Mouse (Mus musculus) MEL (cell line): Measurements from ENCODE around the gene Kcnip1. TPM values are rescaled to one million over a fixed set of nuclear protein-coding genes. Genes with fewer than 3 reads are reported as not detected.

Experiments
- DNase-seq: peaks from one replicate; pipeline ENCODE4 v3.0.0; 2011; ENCODE audit warnings: low read depth, low spot score
- H3K27ac ChIP-seq: 2 replicates; pipeline ENCODE4 v1.5.1; 2012; ENCODE audit warnings: low read depth, mild to moderate bottlenecking, control low read depth, low read length, moderate library complexity; ENCODE audit not compliant: control insufficient read depth
- H3K27me3 ChIP-seq, 2 experiments: fragments of 150-350 bp in 1 of 2; sonication (generic) in 1 of 2; 2 replicates each; pipeline ENCODE4 v1.6.1; 2012; ENCODE audit warnings: low read length in 2 of 2, mild to moderate bottlenecking in 2 of 2, improper control_type of control experiment in 1 of 2, moderate library complexity in 1 of 2; ENCODE audit not compliant: insufficient read depth in 2 of 2, control insufficient read depth in 1 of 2
- H3K36me3 ChIP-seq, 2 experiments: 2 replicates each; pipeline ENCODE4 v1.6.1; 2012 to 2014; ENCODE audit warnings: low read length in 2 of 2, improper control_type of control experiment in 1 of 2, inconsistent platforms in 1 of 2, mild to moderate bottlenecking in 1 of 2; ENCODE audit not compliant: insufficient read depth in 2 of 2, control insufficient read depth in 1 of 2
- H3K4me1 ChIP-seq, 2 experiments: fragments of 150-350 bp in 1 of 2; sonication (generic) in 1 of 2; 2 replicates each; pipeline ENCODE4 v1.6.1; 2012; ENCODE audit warnings: low read length in 2 of 2, improper control_type of control experiment in 1 of 2, mild to moderate bottlenecking in 1 of 2; ENCODE audit not compliant: insufficient read depth in 2 of 2, control insufficient read depth in 1 of 2
- H3K4me3 ChIP-seq, 2 experiments: fragments of 150-350 bp in 1 of 2; sonication (generic) in 1 of 2; 2 replicates each; pipeline ENCODE4 v1.5.1; 2012; ENCODE audit warnings: low read depth in 2 of 2, low read length in 2 of 2, mild to moderate bottlenecking in 2 of 2, moderate library complexity in 2 of 2, control low read depth in 1 of 2, improper control_type of control experiment in 1 of 2; ENCODE audit not compliant: control insufficient read depth in 1 of 2, insufficient read depth in 1 of 2
- H3K79me2 ChIP-seq: 2 replicates; pipeline ENCODE4 v1.6.1; 2012; ENCODE audit warnings: mild to moderate bottlenecking, low read length, moderate library complexity; ENCODE audit not compliant: control insufficient read depth, poor library complexity, insufficient read depth
- H3K9ac ChIP-seq: 2 replicates; pipeline ENCODE4 v1.6.1; 2012; ENCODE audit warnings: low read depth, mild to moderate bottlenecking, control low read depth, low read length, moderate library complexity; ENCODE audit not compliant: control insufficient read depth, poor library complexity, severe bottlenecking
- H3K9me3 ChIP-seq: fragments of 150-350 bp; sonication (generic); replicated peaks from 2 replicates; pipeline ENCODE4 v1.6.1; 2012; ENCODE audit warnings: mild to moderate bottlenecking, low read length, improper control_type of control experiment, moderate library complexity; ENCODE audit not compliant: insufficient read depth
- BHLHE40 ChIP-seq: IDR thresholded peaks from 2 replicates; pipeline ENCODE4 v1.6.1; 2012; ENCODE audit warnings: low read depth, mild to moderate bottlenecking, inconsistent platforms, low read length, improper control_type of control experiment, borderline replicate concordance
- CHD1 ChIP-seq: IDR thresholded peaks from 2 replicates; pipeline ENCODE4 v1.6.1; 2012; ENCODE audit warnings: low read depth, mild to moderate bottlenecking, inconsistent platforms, low read length, improper control_type of control experiment
- CHD2 ChIP-seq: IDR thresholded peaks from 2 replicates; pipeline ENCODE4 v1.6.1; 2011; ENCODE audit warnings: low read length, improper control_type of control experiment
- CTCF ChIP-seq, 3 experiments: IDR thresholded peaks in 2 of 3; conservative IDR thresholded peaks in 1 of 3; 2 replicates each; pipeline ENCODE4 v1.5.1; 2011 to 2012; ENCODE audit warnings: low read length in 3 of 3, low read depth in 2 of 3, mild to moderate bottlenecking in 2 of 3, improper control_type of control experiment in 1 of 3, inconsistent platforms in 1 of 3, mixed read lengths in 1 of 3, moderate library complexity in 1 of 3; ENCODE audit not compliant: control insufficient read depth in 1 of 3, insufficient read depth in 1 of 3, poor library complexity in 1 of 3, severe bottlenecking in 1 of 3
- E2F4 ChIP-seq: IDR thresholded peaks from 2 replicates; pipeline ENCODE4 v1.6.1; 2011; ENCODE audit warnings: low read depth, low read length, improper control_type of control experiment, borderline replicate concordance
- ELF1 ChIP-seq: IDR thresholded peaks from 2 replicates; pipeline ENCODE4 v1.6.1; 2014; ENCODE audit warnings: low read depth, mild to moderate bottlenecking, inconsistent platforms, low read length, improper control_type of control experiment, moderate library complexity
- ETS1 ChIP-seq: IDR thresholded peaks from 2 replicates; pipeline ENCODE4 v1.6.1; 2012; ENCODE audit warnings: low read depth, mild to moderate bottlenecking, inconsistent platforms, low read length, improper control_type of control experiment, moderate library complexity
- GABPA ChIP-seq: IDR thresholded peaks from 2 replicates; pipeline ENCODE4 v1.6.1; 2012; ENCODE audit warnings: low read depth, mild to moderate bottlenecking, inconsistent platforms, low read length, improper control_type of control experiment, moderate library complexity
- KAT2A ChIP-seq: conservative IDR thresholded peaks from 2 replicates; pipeline ENCODE4 v1.6.1; 2012; ENCODE audit warnings: low read depth, low read length, improper control_type of control experiment, inconsistent platforms
- MAZ ChIP-seq: IDR thresholded peaks from 2 replicates; pipeline ENCODE4 v1.6.1; 2012; ENCODE audit warnings: low read depth, mild to moderate bottlenecking, inconsistent platforms, low read length, improper control_type of control experiment
- MYC ChIP-seq: IDR thresholded peaks from 2 replicates; pipeline ENCODE4 v1.6.1; 2011; ENCODE audit warnings: low read depth, mild to moderate bottlenecking, low read length, improper control_type of control experiment, moderate library complexity
- NRF1 ChIP-seq: IDR thresholded peaks from 2 replicates; pipeline ENCODE4 v1.6.1; 2014; ENCODE audit warnings: low read depth, mild to moderate bottlenecking, inconsistent platforms, low read length, improper control_type of control experiment, moderate library complexity; ENCODE audit not compliant: poor library complexity, insufficient read depth, severe bottlenecking
- POLR2A ChIP-seq, 2 experiments: IDR thresholded peaks; 2 replicates each; pipeline ENCODE4 v1.6.1; 2011 to 2012; ENCODE audit warnings: low read length in 2 of 2, mild to moderate bottlenecking in 2 of 2, control low read depth in 1 of 2, improper control_type of control experiment in 1 of 2, low read depth in 1 of 2, moderate library complexity in 1 of 2; ENCODE audit not compliant: control insufficient read depth in 1 of 2, insufficient read depth in 1 of 2, poor library complexity in 1 of 2
- POLR2AphosphoS2 ChIP-seq: IDR thresholded peaks from 2 replicates; pipeline ENCODE4 v1.6.1; 2011; ENCODE audit warnings: low read length, improper control_type of control experiment
- RAD21 ChIP-seq: IDR thresholded peaks from 2 replicates; pipeline ENCODE4 v1.6.1; 2011; ENCODE audit warnings: mild to moderate bottlenecking, low read depth, low read length, improper control_type of control experiment
- SMC3 ChIP-seq: IDR thresholded peaks from 2 replicates; pipeline ENCODE4 v1.6.1; 2011; ENCODE audit warnings: low read depth, low read length, improper control_type of control experiment
- TCF12 ChIP-seq: IDR thresholded peaks from 2 replicates; pipeline ENCODE4 v1.6.1; 2014; ENCODE audit warnings: low read depth, mild to moderate bottlenecking, inconsistent platforms, low read length, improper control_type of control experiment, moderate library complexity
- UBTF ChIP-seq: IDR thresholded peaks from 2 replicates; pipeline ENCODE4 v1.6.1; 2012; ENCODE audit warnings: low read depth, mild to moderate bottlenecking, inconsistent platforms, low read length, improper control_type of control experiment, moderate library complexity, borderline replicate concordance; ENCODE audit not compliant: insufficient read depth
- USF2 ChIP-seq, 2 experiments: IDR thresholded peaks; 2 replicates each; pipeline ENCODE4 v1.6.1; 2011 to 2012; ENCODE audit warnings: improper control_type of control experiment in 2 of 2, low read length in 2 of 2, borderline replicate concordance in 1 of 2, inconsistent platforms in 1 of 2, low read depth in 1 of 2, mild to moderate bottlenecking in 1 of 2; ENCODE audit not compliant: insufficient read depth in 1 of 2
- ZC3H11A ChIP-seq: IDR thresholded peaks from 2 replicates; pipeline ENCODE4 v1.6.1; 2012; ENCODE audit warnings: low read depth, mild to moderate bottlenecking, inconsistent platforms, low read length, improper control_type of control experiment
- ZKSCAN1 ChIP-seq: IDR thresholded peaks from 2 replicates; pipeline ENCODE4 v1.6.1; 2012; ENCODE audit warnings: low read depth, mild to moderate bottlenecking, inconsistent platforms, low read length, improper control_type of control experiment, moderate library complexity
- polyA plus RNA-seq, 2 experiments: library from polyadenylated mRNA; stranded (reverse) in 1 of 2; unstranded in 1 of 2; fragments of >175 nt in 1 of 2; fragments of >200 nt in 1 of 2; gene quantifications; 2 replicates each; pipeline versions ENCODE4 v1.2.1 to v1.2.4; 2012; ENCODE audit warnings: low replicate concordance in 2 of 2, low read depth in 1 of 2; ENCODE audit not compliant: insufficient read length in 2 of 2, insufficient read depth in 1 of 2, missing spikeins in 1 of 2
- total RNA-seq: library from RNA; depleted of rRNA; stranded (reverse); fragments of 300-350 nt; gene quantifications from 2 replicates; pipeline ENCODE4 v1.2.3, GENCODE M21; 2012

Gene Kcnip1
- total and polyA plus RNA-seq, 3 experiments, result 0.04 to 0.06 TPM; not detected in 1

DNA sequence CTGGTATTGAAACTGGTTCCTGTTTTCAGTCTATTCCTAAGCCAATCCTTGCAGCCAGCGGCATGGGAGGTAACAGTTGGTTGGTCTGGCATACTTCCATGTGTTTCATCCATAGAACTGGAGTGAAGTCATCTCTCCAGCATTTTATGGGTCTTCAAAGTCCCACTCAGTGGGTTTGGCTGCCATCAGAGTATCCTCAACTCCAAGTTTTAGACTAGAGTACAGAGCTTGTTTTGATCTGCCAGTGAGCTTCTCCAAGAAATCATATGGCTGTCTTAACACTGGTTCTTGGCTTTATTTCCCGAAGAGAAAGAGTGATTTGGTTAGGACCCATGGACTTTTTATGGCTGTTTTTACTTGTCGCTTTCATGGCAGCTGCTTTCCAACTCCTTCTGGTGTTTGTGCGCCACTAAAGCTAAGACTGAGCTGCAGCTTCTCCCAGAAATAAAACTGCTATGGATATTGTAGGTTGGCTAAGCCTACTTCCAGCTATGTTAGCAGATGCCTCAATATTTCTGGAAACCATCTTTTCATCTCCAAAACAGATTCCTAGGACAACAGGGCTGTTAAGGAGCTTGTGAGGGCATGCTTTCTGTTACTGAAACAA is 365.7 kb downstream of the Kcnip1 start:
- no peaks in the 10 kb centered on the region for H3K9me3 ChIP-seq
- H3K79me2 ChIP-seq, result no peaks in the 10 kb centered on the region
- TF ChIP-seq USF2 (IDR thresholded peaks at IDR 0.05; ENCODE audit: borderline replicate concordance in 1 of 2, insufficient read depth in 1 of 2, low read depth in 1 of 2, low read length in 2 of 2), result no peak
- no peak for TF ChIP-seq CHD2
- no peak for TF ChIP-seq NRF1
- no peak for TF ChIP-seq POLR2AphosphoS2
- TF ChIP-seq UBTF, result no peak
- TF ChIP-seq MAZ, result no peak
- no peak for TF ChIP-seq POLR2A (IDR thresholded peaks at IDR 0.05; ENCODE audit: control insufficient read depth in 1 of 2, insufficient read depth in 1 of 2, low read depth in 1 of 2, low read length in 2 of 2, poor library complexity in 1 of 2)
- TF ChIP-seq RAD21, result no peak
- TF ChIP-seq E2F4, result no peak
- TF ChIP-seq TCF12, result no peak
- no peak for TF ChIP-seq MYC
- TF ChIP-seq ZKSCAN1, result no peak
- TF ChIP-seq ELF1, result no peak
- no peak for TF ChIP-seq ZC3H11A
- TF ChIP-seq CHD1, result no peak
- no peak for TF ChIP-seq BHLHE40
- no peak for DNase-seq
- H3K9ac ChIP-seq, result no peak overlapping the region
- H3K4me1 ChIP-seq, result no peaks in the 10 kb centered on the region
- H3K27ac ChIP-seq, result no peak overlapping the region
- H3K36me3 ChIP-seq, result no peaks in the 10 kb centered on the region
- no peak overlapping the region for H3K4me3 ChIP-seq
- H3K27me3 ChIP-seq, result no peaks in the 10 kb centered on the region

DNA sequence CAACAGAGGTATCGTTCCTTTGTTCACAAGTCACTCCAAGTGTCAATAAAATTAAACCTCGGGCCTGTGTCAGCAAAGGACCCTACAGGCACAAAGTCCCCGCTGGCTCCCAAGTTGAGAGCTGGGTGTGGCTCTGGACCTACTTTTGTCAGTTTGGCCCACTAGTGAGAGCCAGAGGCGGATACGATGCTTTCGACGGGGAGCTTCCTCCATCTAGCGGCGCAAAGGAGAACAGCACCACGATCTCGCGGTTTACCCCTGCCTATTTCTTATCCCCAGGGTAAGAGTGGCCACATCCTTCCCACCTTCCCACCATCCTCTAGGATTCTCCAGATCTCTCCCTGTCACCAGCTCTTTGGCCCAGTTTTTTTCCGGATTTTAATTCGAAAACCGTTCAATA is 378.7 kb downstream of the Kcnip1 start:
- Histone ChIP-seq H3K36me3 (no peaks in the 10 kb centered on the region), H3K9me3 (no peaks in the 10 kb centered on the region), H3K79me2 (no peaks in the 10 kb centered on the region), H3K4me3 (no peak overlapping the region), H3K27me3 (peaks cover 0 to 3% of the 10 kb centered on the region in 2 experiments; a peak in 1 of 4 replicates), H3K27ac (no peak overlapping the region), H3K9ac (no peak overlapping the region), H3K4me1 (no peaks in the 10 kb centered on the region)
- peak; percentile 48 for DNase-seq
- peak; percentile 85 for TF ChIP-seq RAD21
- TF ChIP-seq CHD2, result no peak
- TF ChIP-seq ETS1, result no peak
- TF ChIP-seq KAT2A, result no peak
- peak; percentile 37 to 82 (median 82); a peak in 5 of 6 replicates for TF ChIP-seq CTCF (IDR thresholded peaks at IDR 0.05 in 2 of 3, conservative IDR thresholded peaks at IDR 0.05 in 1 of 3; ENCODE audit: control insufficient read depth in 1 of 3, insufficient read depth in 1 of 3, low read depth in 2 of 3, low read length in 3 of 3, poor library complexity in 1 of 3, severe bottlenecking in 1 of 3)
- TF ChIP-seq SMC3, result peak; percentile 67
- no peak for TF ChIP-seq GABPA
- TF ChIP-seq ZC3H11A, result peak; percentile 49
